Mouse (Mus musculus) CH12.LX (cell line): ENCODE results near the gene Tle6. TPM values are rescaled to one million over a fixed set of nuclear protein-coding genes. Genes with fewer than 3 reads are reported as not detected.

Experiments
- DNase-seq: peaks from one replicate; pipeline ENCODE4 v3.0.0-alpha.2; 2013; ENCODE audit errors: extremely low read depth
- H3K27ac ChIP-seq: 2 replicates; pipeline ENCODE4 v1.5.1; 2012; ENCODE audit warnings: low read depth, mild to moderate bottlenecking, control low read depth, moderate library complexity; ENCODE audit not compliant: insufficient read depth
- H3K27me3 ChIP-seq: replicated peaks from 2 replicates; pipeline ENCODE3; 2012; ENCODE audit warnings: inconsistent platforms
- H3K36me3 ChIP-seq, 2 experiments: replicated peaks in 1 of 2; 2 replicates each; pipeline versions ENCODE3 to v1.6.1; 2012; ENCODE audit warnings: inconsistent platforms in 1 of 2, low read length in 1 of 2, mild to moderate bottlenecking in 1 of 2, mixed read lengths in 1 of 2, moderate library complexity in 1 of 2; ENCODE audit not compliant: control insufficient read depth in 1 of 2, insufficient read depth in 1 of 2
- H3K4me1 ChIP-seq, 2 experiments: 2 replicates each; pipeline ENCODE4 v1.6.1; 2012; ENCODE audit warnings: inconsistent platforms in 1 of 2, moderate library complexity in 1 of 2; ENCODE audit not compliant: insufficient read depth in 2 of 2, control insufficient read depth in 1 of 2
- H3K4me2 ChIP-seq: 2 replicates; pipeline ENCODE4 v1.6.1; 2012; ENCODE audit warnings: low read depth, mild to moderate bottlenecking, control low read depth; ENCODE audit not compliant: poor library complexity, insufficient read depth, severe bottlenecking
- H3K4me3 ChIP-seq, 3 experiments: fragments of 150-350 bp in 1 of 3; sonication (generic) in 1 of 3; replicated peaks in 1 of 3; 2 replicates each; pipeline versions ENCODE3 to v1.5.1; 2011 to 2012; ENCODE audit warnings: low read depth in 2 of 3, low read length in 2 of 3, mild to moderate bottlenecking in 2 of 3, moderate library complexity in 2 of 3, control low read depth in 1 of 3, improper control_type of control experiment in 1 of 3, inconsistent platforms in 1 of 3, mixed read lengths in 1 of 3; ENCODE audit not compliant: poor library complexity in 1 of 3
- H3K79me2 ChIP-seq: replicated peaks from 2 replicates; pipeline ENCODE4 v1.6.1; 2012; ENCODE audit warnings: mild to moderate bottlenecking, moderate library complexity; ENCODE audit not compliant: control insufficient read depth, poor library complexity, insufficient read depth, severe bottlenecking; ENCODE audit errors: extremely low read depth
- H3K9ac ChIP-seq: 2 replicates; pipeline ENCODE4 v1.6.1; 2012; ENCODE audit warnings: low read depth, mild to moderate bottlenecking, control low read depth, moderate library complexity; ENCODE audit not compliant: insufficient read depth
- H3K9me3 ChIP-seq: replicated peaks from 2 replicates; pipeline ENCODE3; 2012; ENCODE audit warnings: low read length, inconsistent platforms, mixed read lengths
- BHLHE40 ChIP-seq: IDR thresholded peaks from 2 replicates; pipeline ENCODE4 v1.6.1; 2011; ENCODE audit warnings: mild to moderate bottlenecking, low read depth, low read length, improper control_type of control experiment
- EP300 ChIP-seq: IDR thresholded peaks from 2 replicates; pipeline ENCODE4 v1.6.1; 2011; ENCODE audit warnings: low read length, improper control_type of control experiment
- ETS1 ChIP-seq: conservative IDR thresholded peaks from 2 replicates; pipeline ENCODE4 v1.6.1; 2012; ENCODE audit warnings: low read depth, mild to moderate bottlenecking, inconsistent platforms, low read length, improper control_type of control experiment, moderate library complexity
- IRF4 ChIP-seq: IDR thresholded peaks from 2 replicates; pipeline ENCODE4 v1.6.1; 2014; ENCODE audit warnings: low read depth, mild to moderate bottlenecking, inconsistent platforms, low read length, improper control_type of control experiment
- MEF2A ChIP-seq: IDR thresholded peaks from 2 replicates; pipeline ENCODE4 v1.6.1; 2014; ENCODE audit warnings: low read depth, mild to moderate bottlenecking, inconsistent platforms, low read length, improper control_type of control experiment, borderline replicate concordance
- MXI1 ChIP-seq: IDR thresholded peaks from 2 replicates; pipeline ENCODE4 v1.6.1; 2011; ENCODE audit warnings: mild to moderate bottlenecking, low read depth, low read length, improper control_type of control experiment
- NRF1 ChIP-seq: IDR thresholded peaks from 2 replicates; pipeline ENCODE4 v1.6.1; 2014; ENCODE audit warnings: low read depth, mild to moderate bottlenecking, inconsistent platforms, low read length, improper control_type of control experiment, moderate library complexity
- PAX5 ChIP-seq: IDR thresholded peaks from 2 replicates; pipeline ENCODE4 v1.6.1; 2012; ENCODE audit warnings: low read length, inconsistent platforms, mixed read lengths
- RAD21 ChIP-seq: IDR thresholded peaks from 2 replicates; pipeline ENCODE4 v1.6.1; 2011; ENCODE audit warnings: low read depth, mild to moderate bottlenecking, low read length, improper control_type of control experiment, moderate library complexity
- RCOR1 ChIP-seq: conservative IDR thresholded peaks from 2 replicates; pipeline ENCODE4 v1.6.1; 2012; ENCODE audit warnings: low read depth, mild to moderate bottlenecking, inconsistent platforms, low read length, improper control_type of control experiment
- TBP ChIP-seq: conservative IDR thresholded peaks from 2 replicates; pipeline ENCODE4 v1.6.1; 2011; ENCODE audit warnings: low read depth, low read length, improper control_type of control experiment
- UBTF ChIP-seq: IDR thresholded peaks from 2 replicates; pipeline ENCODE4 v1.6.1; 2012; ENCODE audit warnings: low read depth, mild to moderate bottlenecking, inconsistent platforms, low read length, improper control_type of control experiment, moderate library complexity
- USF1 ChIP-seq: IDR thresholded peaks from 2 replicates; pipeline ENCODE4 v1.6.1; 2014; ENCODE audit warnings: low read depth, mild to moderate bottlenecking, inconsistent platforms, low read length, improper control_type of control experiment
- USF2 ChIP-seq: conservative IDR thresholded peaks from 2 replicates; pipeline ENCODE4 v1.6.1; 2011; ENCODE audit warnings: low read depth, low read length, improper control_type of control experiment
- ZMIZ1 ChIP-seq: IDR thresholded peaks from 2 replicates; pipeline ENCODE4 v1.6.1; 2012; ENCODE audit warnings: low read depth, mild to moderate bottlenecking, inconsistent platforms, low read length, improper control_type of control experiment
- dilution Hi-C: fragments of 300-500 bp; cut with MboI; formaldehyde crosslinking; loops from 2 replicates; pipeline ENCODE4 v1.14.3; 2020; ENCODE audit warnings: low sequenced_read_pairs; ENCODE audit not compliant: extremely low pct_unique_long_range_greater_than_20kb, extremely low pct_ligation_motif_present
- in situ Hi-C: fragments of 300-500 bp; cut with MboI; formaldehyde crosslinking; loops from 3 replicates; pipeline ENCODE4 v1.14.3; 2019; ENCODE audit warnings: low sequenced_read_pairs, low pct_ligation_motif_present, low pct_unique_long_range_greater_than_20kb, mixed read lengths
- polyA plus RNA-seq: library from polyadenylated mRNA; unstranded; fragments of >175 nt; gene quantifications from 2 replicates; pipeline ENCODE4 v1.2.1, GENCODE M21; 2012; ENCODE audit warnings: low read depth; ENCODE audit not compliant: insufficient read length
- total RNA-seq, 2 experiments: library from RNA; depleted of rRNA; stranded (reverse); fragments of 300-350 nt in 1 of 2; fragments of >200 nt in 1 of 2; gene quantifications; 2 replicates each; pipeline ENCODE4 v1.2.3; 2012 to 2014

Gene Tle6
- total and polyA plus RNA-seq, 3 experiments = 0.39 to 1.3 (median 1.2) TPM

GRCm38 (mm10) chr10:81643449-81644055, 42.7 kb upstream of the Tle6 start (continued):
- peak; percentile 89 for TF ChIP-seq ZMIZ1
- TF ChIP-seq TBP = 0 out of 2 replicates have a peak, but pooled peaks have one; percentile 52
- peak; percentile 94 for TF ChIP-seq BHLHE40
- peak; percentile 97 for TF ChIP-seq USF1
- peak; percentile 92 for TF ChIP-seq USF2
- TF ChIP-seq NRF1 = peak; percentile 99
- TF ChIP-seq UBTF = peak; percentile 78; the same call in 1 of the 2 replicates
- TF ChIP-seq IRF4 = no peak
- TF ChIP-seq MEF2A = no peak
- TF ChIP-seq RAD21 = no peak; the same call in none of the 2 replicates
- TF ChIP-seq MXI1 = peak; percentile 82
- TF ChIP-seq RCOR1 = no peak
- TF ChIP-seq EP300 = no peak

DNA sequence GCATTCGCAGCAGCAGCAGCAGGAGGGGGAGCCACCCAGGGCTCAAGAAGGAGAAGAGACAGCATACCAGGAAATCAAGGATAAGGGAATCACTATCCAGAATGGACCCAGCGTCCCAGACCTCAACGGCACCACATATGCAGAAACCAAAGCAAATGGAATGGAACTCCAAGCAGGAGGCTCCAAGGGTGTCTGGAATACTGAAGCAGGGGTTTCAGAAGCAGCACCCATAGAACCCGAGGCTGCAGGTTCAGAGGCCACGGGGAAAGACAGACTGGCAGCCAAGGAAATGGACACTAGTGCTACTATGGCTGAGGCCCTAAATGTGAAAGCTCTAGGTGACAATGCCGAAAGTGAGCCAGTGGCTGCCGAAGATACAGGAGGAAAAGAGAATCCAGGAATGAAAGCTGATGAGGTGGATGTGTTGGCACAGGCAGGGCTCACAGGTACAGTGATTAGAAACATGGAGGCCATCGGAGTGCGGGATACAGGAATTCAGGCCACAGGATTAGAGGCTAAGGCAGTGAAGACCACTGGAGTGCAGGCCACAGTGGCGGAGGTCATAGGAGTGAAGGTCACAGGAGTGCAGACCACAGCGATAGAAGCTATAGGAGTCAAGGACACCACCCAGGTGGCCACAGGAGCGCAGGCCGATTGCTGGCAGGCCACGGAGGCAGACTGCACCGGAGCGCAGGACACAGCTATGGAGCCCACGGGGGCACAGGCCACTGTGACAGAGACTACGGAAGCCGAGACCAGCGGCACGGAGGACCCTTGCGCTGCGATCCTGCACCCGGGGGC, 42.0 kb upstream of the Tle6 start:
- no peaks in the 10 kb centered on the region for H3K79me2 ChIP-seq
- peak overlapping the region; percentile 48 for H3K4me2 ChIP-seq
- no peaks in the 10 kb centered on the region for H3K9me3 ChIP-seq
- H3K4me1 ChIP-seq = peaks cover 17% of the 10 kb centered on the region in 2 experiments
- dilution Hi-C loops = no loop called here
- peak overlapping the region; percentile 62 for H3K27ac ChIP-seq
- peak overlapping the region; percentile 69 for H3K9ac ChIP-seq
- in situ Hi-C loops = no loop called here
- TF ChIP-seq USF2 = no peak
- TF ChIP-seq RCOR1 = no peak
- peaks cover 29% of the 10 kb centered on the region for H3K27me3 ChIP-seq
- DNase-seq = no peak
- peak overlapping the region; percentile 62 to 82 (median 70) for H3K4me3 ChIP-seq
- H3K36me3 ChIP-seq = no peaks in the 10 kb centered on the region

- Histone ChIP-seq H3K36me3 (no peaks in the 10 kb centered on the region), H3K9ac (no peak overlapping the region), H3K79me2 (no peaks in the 10 kb centered on the region), H3K27ac (no peak overlapping the region), H3K4me2 (no peak overlapping the region), H3K4me1 (peaks cover 17% of the 10 kb centered on the region in 2 experiments), H3K27me3 (peaks cover 35% of the 10 kb centered on the region), H3K4me3 (no peak overlapping the region), H3K9me3 (no peaks in the 10 kb centered on the region)
- TF ChIP-seq RCOR1 = no peak
- no peak for TF ChIP-seq MXI1
- TF ChIP-seq RAD21 = no peak
- TF ChIP-seq UBTF = no peak
- no peak for TF ChIP-seq ETS1
- no peak for TF ChIP-seq PAX5
- no peak for DNase-seq
- in situ Hi-C loops = no loop called here
- dilution Hi-C loops = no loop called here
Observed at GRCm38 (mm10) chr10:81641978-81642647, 41.2 kb upstream of the Tle6 start.
